Mouse (Mus musculus) hindbrain, embryonic 14.5 days (tissue): Measurements from ENCODE around the gene Abhd16a. TPM values are rescaled to one million over a fixed set of nuclear protein-coding genes. Genes with fewer than 3 reads are reported as not detected.

ENCODE experiments used
- ATAC-seq: fragments of 200-750 bp; cut with Nextera tagmentation; 2 replicates; pipeline ENCODE4 v1.8.0; 2017; ENCODE audit warnings: moderate number of reproducible peaks, mild to moderate bottlenecking, moderate TSS enrichment, moderate library complexity; ENCODE audit not compliant: low FRiP score
- DNase-seq: peaks from one replicate; pipeline ENCODE4 v3.0.0-alpha.2; 2015; ENCODE audit warnings: low spot score
- H3K27ac ChIP-seq: fragments of 300-500 bp; sonication (generic); 2 replicates; pipeline ENCODE4 v1.5.1; 2014; ENCODE audit warnings: mild to moderate bottlenecking, moderate library complexity
- H3K27me3 ChIP-seq: fragments of 300-500 bp; sonication (generic); 2 replicates; pipeline ENCODE4 v1.6.1; 2014; ENCODE audit warnings: mild to moderate bottlenecking, low read length, mixed read lengths; ENCODE audit not compliant: control insufficient read depth, insufficient read depth
- H3K36me3 ChIP-seq: fragments of 300-500 bp; sonication (generic); replicated peaks from 2 replicates; pipeline ENCODE4 v1.6.1; 2014; ENCODE audit not compliant: control insufficient read depth, insufficient read depth
- H3K4me1 ChIP-seq: fragments of 300-500 bp; sonication (generic); replicated peaks from 2 replicates; pipeline ENCODE4 v1.6.1; 2014; ENCODE audit warnings: antibody characterized with exemption, low read length, mixed read lengths; ENCODE audit not compliant: control insufficient read depth, insufficient read depth
- H3K4me2 ChIP-seq: fragments of 300-500 bp; sonication (generic); replicated peaks from 2 replicates; pipeline ENCODE4 v1.6.1; 2014; ENCODE audit warnings: mild to moderate bottlenecking, moderate library complexity
- H3K4me3 ChIP-seq: fragments of 300-500 bp; sonication (generic); replicated peaks from 2 replicates; pipeline ENCODE4 v1.5.1; 2014; ENCODE audit warnings: mild to moderate bottlenecking, low read length
- H3K9ac ChIP-seq: fragments of 300-500 bp; sonication (generic); 2 replicates; pipeline ENCODE4 v1.6.1; 2014
- H3K9me3 ChIP-seq: fragments of 300-500 bp; sonication (generic); 2 replicates; pipeline ENCODE4 v1.6.1; 2016; ENCODE audit warnings: low read length; ENCODE audit not compliant: control insufficient read depth
- WGBS: fragments of 180-500 bp; shearing (Covaris S2); extraction: QIAGEN DNeasy Blood & Tissue Kit; methylation state at CpG from one replicate; pipeline ENCODE4 v1.1.7; 2014; 5-methylcytosine and 5-hydroxymethylcytosine counted together
- polyA plus RNA-seq: library from polyadenylated mRNA; unstranded; fragments of >200 nt; fragmentation: Nextera tagmentation; extraction: Ambion mirVana; gene quantifications from 2 replicates; pipeline ENCODE4 v1.2.1, GENCODE M21; 2014

Abhd16a gene
- polyA plus RNA-seq, 1 experiment from 2014 or later: 86.8 TPM

DNA sequence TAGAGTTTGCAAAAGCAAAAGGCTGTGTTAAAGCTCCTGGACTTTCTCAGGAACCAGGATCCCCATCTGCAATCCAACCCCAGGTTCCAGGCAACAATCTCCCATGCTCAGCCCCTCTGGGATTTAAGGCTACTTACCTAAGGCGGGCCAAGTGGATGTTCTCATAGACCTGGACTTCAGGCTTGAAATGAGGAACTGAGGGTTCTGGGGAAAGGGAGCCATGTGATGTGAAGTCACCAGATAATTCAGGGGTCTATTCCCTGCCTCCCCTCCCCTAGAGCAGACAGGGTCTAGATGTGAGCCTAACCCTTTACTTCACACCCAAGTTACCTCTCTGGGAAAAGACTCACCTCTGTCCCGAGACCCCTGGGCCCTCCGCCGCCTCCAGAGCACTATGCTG, 8.4 kb upstream of the Abhd16a start:
- no peak overlapping the region for H3K4me3 ChIP-seq
- H3K4me2 ChIP-seq: no peak overlapping the region
- H3K9ac ChIP-seq: peak overlapping the region; percentile 11; the same call in 1 of the 2 replicates
- DNase-seq (no peak), ATAC-seq (no peak)
- no peaks in the 10 kb centered on the region for H3K9me3 ChIP-seq
- H3K36me3 ChIP-seq: no peaks in the 10 kb centered on the region
- H3K4me1 ChIP-seq: 0 out of 2 replicates have a peak, but pooled peaks cover 5% of the 10 kb centered on the region
- no peaks in the 10 kb centered on the region for H3K27me3 ChIP-seq
- WGBS: 66% methylated on average over 4 of the region's 4 CpGs
- H3K27ac ChIP-seq: no peak overlapping the region

DNA sequence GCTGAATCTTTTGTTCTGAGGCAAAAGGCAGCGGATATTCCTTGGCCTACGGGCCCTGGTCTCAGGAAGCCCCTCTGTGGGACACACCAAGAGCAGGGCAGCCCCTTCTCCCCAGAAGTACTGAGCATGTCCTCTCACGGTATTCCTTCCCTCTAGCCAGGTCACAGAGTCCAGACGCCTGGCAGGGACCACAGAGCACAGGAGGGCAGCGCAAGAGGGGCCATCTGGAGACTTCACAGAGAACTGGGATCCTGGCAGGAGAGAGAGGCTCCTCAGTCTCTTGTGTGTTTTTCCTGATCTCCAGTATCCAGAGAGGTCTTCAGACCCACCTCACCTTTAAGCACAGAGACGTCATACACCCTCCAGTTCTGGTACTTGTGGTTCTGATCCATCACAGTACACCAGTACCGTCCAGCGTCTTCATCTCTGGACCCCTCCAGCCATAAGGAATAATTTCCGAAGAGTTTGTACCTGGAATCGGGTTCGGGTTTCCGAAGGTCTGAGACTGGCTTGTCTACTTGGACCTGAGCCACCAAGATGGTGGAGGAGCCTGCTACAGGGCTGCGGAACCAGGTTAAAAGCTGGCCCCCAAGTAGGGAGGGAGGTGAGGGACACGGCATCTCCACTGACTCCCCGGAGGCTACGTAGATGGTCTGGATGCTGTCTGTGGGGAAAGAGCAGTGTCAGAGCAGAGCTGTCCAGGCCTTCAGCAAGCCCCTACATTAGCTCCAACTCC, 6.1 kb upstream of the Abhd16a start:
- Histone ChIP-seq H3K4me3 (no peak overlapping the region), H3K4me1 (no peaks in the 10 kb centered on the region), H3K36me3 (no peaks in the 10 kb centered on the region), H3K9ac (no peak overlapping the region), H3K9me3 (no peaks in the 10 kb centered on the region), H3K27ac (no peak overlapping the region), H3K27me3 (no peaks in the 10 kb centered on the region), H3K4me2 (no peak overlapping the region)
- ATAC-seq: no peak
- WGBS: 86% methylated on average over 16 of the region's 16 CpGs
- no peak for DNase-seq

DNA sequence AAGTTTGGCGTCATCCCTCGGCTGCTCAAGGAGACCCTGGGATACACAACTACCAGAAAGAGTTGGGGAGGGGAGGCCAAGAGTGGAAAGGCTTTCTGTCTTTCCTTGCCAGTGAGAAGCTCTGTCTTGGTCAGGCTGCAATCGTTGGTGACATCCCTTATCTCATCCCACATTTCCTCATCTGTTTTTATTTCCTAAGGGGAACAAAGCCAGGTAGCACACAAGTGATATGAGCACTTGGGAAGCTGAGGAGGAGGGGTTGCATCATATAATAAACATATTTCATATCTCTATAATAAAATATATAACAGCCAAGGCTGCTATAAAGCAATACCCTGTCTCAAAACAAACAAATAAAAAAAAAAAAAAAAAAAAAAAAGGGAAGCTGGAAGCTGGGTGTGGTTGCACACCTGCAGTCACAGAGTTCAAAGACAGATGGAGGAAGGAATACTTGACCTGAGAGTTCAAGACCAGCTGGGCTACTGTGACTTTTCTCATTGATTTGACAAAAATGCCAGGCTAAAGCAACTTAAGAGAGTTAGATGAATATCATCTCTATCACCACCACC, 5.0 kb upstream of the Abhd16a start:
- ATAC-seq (no peak), DNase-seq (no peak)
- H3K4me3 ChIP-seq: no peak overlapping the region
- no peak overlapping the region for H3K9ac ChIP-seq
- H3K4me1 ChIP-seq: no peaks in the 10 kb centered on the region
- no peaks in the 10 kb centered on the region for H3K27me3 ChIP-seq
- 77% methylated on average over 3 of the region's 3 CpGs for whole genome bisulfite sequencing
- no peak overlapping the region for H3K27ac ChIP-seq
- no peaks in the 10 kb centered on the region for H3K9me3 ChIP-seq
- H3K36me3 ChIP-seq: no peaks in the 10 kb centered on the region
- H3K4me2 ChIP-seq: no peak overlapping the region

DNA sequence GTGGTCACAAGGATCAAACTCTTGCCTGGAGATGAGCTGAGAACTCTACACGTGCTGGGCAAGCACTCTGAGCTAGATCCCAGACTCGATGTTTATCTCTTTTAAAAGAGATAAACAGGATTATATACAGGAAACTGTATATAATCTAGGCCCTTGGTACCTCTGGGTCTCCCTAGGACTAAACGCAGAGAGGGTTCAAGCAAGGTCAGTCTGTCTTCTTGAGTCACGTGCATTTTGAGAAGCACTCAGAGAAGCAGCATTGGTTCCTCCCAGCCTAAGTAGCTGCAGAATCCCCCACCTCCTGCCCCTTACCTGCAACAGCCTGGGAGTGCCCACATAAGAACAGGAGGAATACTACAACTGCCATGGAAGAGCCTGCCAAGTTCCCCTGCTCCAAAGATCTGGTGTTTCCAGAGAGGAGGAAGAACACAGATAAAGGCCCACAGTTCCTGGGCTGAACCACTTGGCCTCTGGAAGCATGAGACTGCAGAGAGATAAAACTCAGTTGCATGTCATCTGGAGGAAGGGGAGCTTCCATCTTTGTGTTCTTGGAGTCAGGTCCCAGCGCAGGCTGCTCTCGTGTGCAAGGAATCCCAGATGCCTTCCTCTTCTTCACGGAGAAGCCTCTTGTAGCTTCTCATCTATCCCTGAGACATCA, 3.7 kb upstream of the Abhd16a start, which contains the start of gene Ly6g6f:
Ly6g6f (minus strand) TSS at position 403 of the 658 bp plus-strand sequence.
- no peaks in the 10 kb centered on the region for H3K36me3 ChIP-seq
- H3K27me3 ChIP-seq: no peaks in the 10 kb centered on the region
- ATAC-seq: no peak
- H3K9ac ChIP-seq: no peak within 1 kb of the TSS
- no peak within 1 kb of the TSS for H3K27ac ChIP-seq
- WGBS: 85% methylated on average over 7 of the region's 7 CpGs
- no peak within 1 kb of the TSS for H3K4me3 ChIP-seq
- no peak for DNase-seq
- no peak within 1 kb of the TSS for H3K4me2 ChIP-seq
- H3K9me3 ChIP-seq: no peaks in the 10 kb centered on the region
- H3K4me1 ChIP-seq: peaks cover 7% of the 10 kb centered on the region

DNA sequence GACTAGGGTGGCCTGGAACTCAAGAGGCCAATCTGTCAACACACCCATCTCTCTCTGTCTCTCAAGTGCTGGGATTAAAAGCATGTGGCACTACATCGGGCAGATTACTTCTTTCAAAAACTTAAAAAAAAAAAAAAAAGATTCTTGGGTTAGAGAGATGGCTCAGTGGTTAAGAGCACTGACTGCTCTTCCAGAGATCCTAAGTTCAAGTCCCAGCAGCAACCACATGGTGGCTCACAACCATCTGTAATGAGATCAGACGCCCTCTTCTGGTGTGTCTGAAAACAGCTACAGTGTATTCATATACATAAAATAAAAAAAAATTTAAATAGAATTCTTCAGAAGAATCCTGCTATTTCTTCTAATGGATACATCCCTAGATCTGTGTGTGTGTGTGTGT, 912 bp upstream of the Abhd16a start:
- H3K9ac ChIP-seq: no peak overlapping the region
- no peaks in the 10 kb centered on the region for H3K9me3 ChIP-seq
- H3K4me3 ChIP-seq: no peak overlapping the region
- peaks cover 18% of the 10 kb centered on the region for H3K36me3 ChIP-seq
- ATAC-seq (no peak), DNase-seq (no peak)
- H3K27ac ChIP-seq: no peak overlapping the region
- WGBS: 57% methylated on average over 2 of the region's 2 CpGs
- H3K4me2 ChIP-seq: no peak overlapping the region
- peaks cover 10% of the 10 kb centered on the region for H3K4me1 ChIP-seq
- H3K27me3 ChIP-seq: no peaks in the 10 kb centered on the region

DNA sequence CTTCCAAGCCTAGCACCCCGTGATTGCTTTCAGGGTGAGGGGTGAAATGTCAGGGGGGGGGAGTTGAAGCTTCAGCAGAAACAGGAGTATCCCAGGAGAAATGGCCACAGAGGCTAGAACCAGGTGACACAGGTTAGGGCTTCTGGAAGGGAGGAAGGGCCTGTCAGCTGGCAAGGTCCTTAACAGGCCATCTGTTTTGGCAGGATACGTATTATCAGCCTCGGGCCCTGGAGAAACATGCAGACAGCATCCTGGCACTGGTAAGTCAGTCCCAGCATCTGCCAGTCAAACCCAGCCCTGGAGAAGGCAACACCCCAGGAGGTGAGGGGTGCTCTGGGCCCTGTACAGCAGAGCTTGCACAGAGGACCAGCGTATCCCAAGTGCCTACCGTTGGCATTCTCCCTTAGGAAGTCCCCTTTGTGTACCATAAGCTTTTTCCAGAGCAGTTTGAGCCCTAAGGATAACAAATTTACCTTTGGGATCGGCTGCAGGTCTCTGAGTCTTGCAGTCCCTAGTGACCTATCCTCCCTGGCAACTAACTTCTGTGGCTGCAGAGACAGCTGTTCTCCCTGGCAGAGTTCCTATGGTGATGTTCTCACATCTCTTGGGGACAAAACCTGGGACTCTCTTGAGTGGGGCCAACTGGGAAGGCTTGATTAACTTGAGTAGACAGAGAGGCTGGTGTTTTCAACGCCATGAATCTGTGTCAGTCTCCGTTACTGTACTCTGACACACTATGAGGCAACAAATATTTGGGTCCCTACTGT, 1.3 kb downstream of the Abhd16a start:
- Histone ChIP-seq H3K4me3 (peak overlapping the region; percentile 47), H3K4me1 (peaks cover 10% of the 10 kb centered on the region), H3K9ac (peak overlapping the region; percentile 78), H3K27ac (peak overlapping the region; percentile 38), H3K4me2 (peak overlapping the region; percentile 56), H3K9me3 (no peaks in the 10 kb centered on the region), H3K27me3 (no peaks in the 10 kb centered on the region), H3K36me3 (peaks cover 40% of the 10 kb centered on the region)
- 59% methylated on average over 8 of the region's 8 CpGs for WGBS
- DNase-seq (no peak), ATAC-seq (no peak)

DNA sequence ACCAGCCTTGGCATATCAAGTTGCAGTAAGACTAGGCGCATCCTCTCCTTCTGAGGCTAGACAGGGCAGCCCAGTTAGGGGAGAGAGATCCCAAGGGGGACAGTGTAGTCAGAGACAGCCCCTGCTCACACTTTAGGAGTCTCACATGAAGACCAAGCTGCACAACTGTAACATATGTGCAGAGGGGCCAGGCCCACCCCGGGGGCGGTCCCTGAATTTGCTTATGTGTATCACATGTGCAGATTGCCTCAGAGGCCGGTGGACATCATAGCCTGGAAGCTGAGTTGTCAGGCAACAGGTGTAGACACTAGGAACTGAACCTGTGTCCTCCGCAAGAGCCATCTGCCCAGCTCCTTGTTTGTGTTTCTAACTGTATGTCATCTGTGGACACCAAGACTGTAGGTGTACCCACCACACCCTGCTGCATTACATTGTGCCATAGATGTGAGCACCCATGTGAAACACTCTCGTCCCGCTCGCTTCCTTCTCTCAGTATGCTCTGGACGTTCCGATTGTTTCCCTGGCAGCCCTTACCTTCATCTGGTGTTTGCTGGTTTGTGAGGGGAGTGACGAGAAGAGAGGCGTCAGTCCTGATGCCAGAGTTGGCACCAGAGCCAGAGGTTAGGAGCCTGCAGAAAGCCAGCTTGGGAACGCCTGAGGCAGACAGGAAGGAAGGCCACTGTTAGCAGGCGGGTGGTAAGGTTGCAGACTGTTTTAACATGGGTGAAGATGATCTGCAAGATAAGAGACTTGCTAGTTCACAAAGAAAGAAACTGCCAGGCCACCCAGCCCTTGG, 3.5 kb downstream of the Abhd16a start:
- DNase-seq: no peak
- Histone ChIP-seq H3K27me3 (no peaks in the 10 kb centered on the region), H3K4me2 (no peak overlapping the region), H3K27ac (no peak overlapping the region), H3K4me1 (peaks cover 10% of the 10 kb centered on the region), H3K36me3 (peaks cover 62% of the 10 kb centered on the region), H3K9ac (no peak overlapping the region), H3K9me3 (no peaks in the 10 kb centered on the region), H3K4me3 (no peak overlapping the region)
- WGBS: 89% methylated on average over 14 of the region's 14 CpGs
- no peak for ATAC-seq

DNA sequence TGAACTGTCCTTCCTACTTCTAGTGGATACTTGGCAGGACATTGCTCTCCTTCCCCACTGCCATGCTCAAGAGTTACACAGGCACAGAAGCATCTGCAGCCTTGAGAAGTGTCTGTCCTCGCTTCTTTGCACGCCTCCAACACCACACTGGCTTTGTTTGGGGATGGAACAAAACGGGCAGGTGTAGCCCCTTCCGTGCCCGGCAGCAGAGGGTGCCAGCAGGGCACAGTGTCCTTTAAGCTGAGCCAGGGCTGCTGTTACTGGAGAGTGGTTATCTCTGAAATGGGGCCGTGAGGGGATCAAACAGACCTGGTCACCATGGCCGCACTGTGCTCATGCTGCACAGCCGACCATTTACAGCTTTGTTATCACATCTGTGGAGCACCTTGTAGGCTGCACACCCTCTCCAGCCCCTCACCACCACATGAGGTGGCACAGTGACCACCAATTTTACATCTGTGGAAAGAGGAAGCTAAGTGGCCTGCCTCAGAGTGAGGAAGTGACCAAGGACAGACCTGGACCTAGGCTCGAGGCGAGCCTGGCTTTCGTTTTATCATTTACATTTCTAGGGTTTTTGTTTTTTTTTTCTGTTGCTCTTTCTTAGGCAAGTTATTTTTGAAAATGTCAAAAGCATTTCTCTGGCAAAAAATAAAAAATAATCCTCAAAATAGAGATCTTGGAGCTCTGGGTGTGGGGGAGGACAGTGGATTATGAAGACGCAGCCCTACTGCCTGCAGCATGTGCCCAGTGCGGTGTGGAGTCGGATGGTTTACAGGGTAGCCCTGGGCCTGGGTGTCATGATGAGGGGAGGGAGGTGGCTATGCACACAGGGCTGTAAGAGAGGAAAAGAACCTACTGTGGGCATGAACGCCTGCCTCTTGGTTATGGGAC, 5.7 kb downstream of the Abhd16a start:
- WGBS: 94% methylated on average over 15 of the region's 15 CpGs
- DNase-seq (no peak), ATAC-seq (no peak)
- H3K27ac ChIP-seq: no peak overlapping the region
- no peak overlapping the region for H3K9ac ChIP-seq
- peaks cover 9% of the 10 kb centered on the region for H3K4me1 ChIP-seq
- no peak overlapping the region for H3K4me2 ChIP-seq
- H3K4me3 ChIP-seq: no peak overlapping the region
- H3K27me3 ChIP-seq: no peaks in the 10 kb centered on the region
- H3K9me3 ChIP-seq: no peaks in the 10 kb centered on the region
- peaks cover 83% of the 10 kb centered on the region for H3K36me3 ChIP-seq
